Mouse (Mus musculus) gastrocnemius, postnatal 25 days (tissue): ENCODE results near the gene Csn1s2a. TPM values are rescaled to one million over a fixed set of nuclear protein-coding genes. Genes with fewer than 3 reads are reported as not detected.
"Not testable (repeated sequence)": the region's sequence is repeated elsewhere in the genome, so short reads cannot be mapped to it uniquely, and the experiment has no call there.

ENCODE experiments used
- DNase-seq: peaks from one replicate; pipeline ENCODE4 v3.0.0; 2022
- long read RNA-seq, 2 experiments: library from polyadenylated mRNA; stranded (forward); transcript quantifications; one replicate each; pipeline ENCODE4 v2.0.0; 2021
- total RNA-seq, 2 experiments: library from RNA; stranded (reverse); gene quantifications; 1 replicate in 1 of 2; 2 replicates in 1 of 2; pipeline ENCODE4 v1.2.3; 2021

Csn1s2a gene
- not detected for total RNA-seq
- long read RNA-seq, experiment 1: 0 reads
- long read RNA-seq, experiment 2: 0 reads

DNA sequence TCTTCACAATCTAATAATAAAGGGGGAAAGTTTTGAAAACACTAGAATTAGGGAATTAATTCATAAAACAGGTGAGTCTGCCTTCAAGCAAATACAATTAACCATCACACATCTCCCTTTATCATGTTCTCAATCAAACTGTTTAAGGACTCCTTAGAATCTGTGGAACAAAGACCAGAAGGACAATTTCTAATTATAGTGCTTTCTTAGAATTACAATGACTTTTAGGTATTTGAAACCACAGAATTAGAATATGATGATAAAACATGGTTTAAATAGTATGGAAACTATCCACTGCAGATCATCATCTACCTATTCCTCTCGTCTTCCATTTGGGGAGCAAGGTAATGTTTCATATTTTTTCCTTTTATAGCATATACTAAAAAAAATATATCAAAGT lies at the start of gene Csn1s2a:
Gene Csn1s2a (plus strand): TSS at position 301 of the 400 bp plus-strand sequence.
- DNase-seq: no peak

DNA sequence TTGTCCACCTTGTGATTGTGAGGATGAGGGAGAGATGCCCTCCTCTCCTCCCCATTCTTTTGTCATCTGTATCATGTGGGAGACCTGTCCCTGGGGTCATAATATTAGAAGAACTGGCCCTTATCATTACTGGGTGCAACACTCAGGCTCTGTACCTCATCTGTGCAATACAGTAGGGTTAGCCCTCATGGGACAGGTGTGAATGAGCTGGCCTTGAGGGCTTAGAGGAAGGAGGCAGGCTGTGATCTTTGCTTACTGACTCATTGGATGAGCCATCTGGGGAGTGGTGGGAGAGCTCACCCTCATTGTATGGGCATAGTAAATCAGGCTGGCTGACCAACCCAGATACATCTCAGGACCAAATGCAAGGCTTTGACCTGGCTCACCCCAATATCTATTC lies 39.5 kb upstream of the Csn1s2a start:
- no peak for DNase-seq

DNA sequence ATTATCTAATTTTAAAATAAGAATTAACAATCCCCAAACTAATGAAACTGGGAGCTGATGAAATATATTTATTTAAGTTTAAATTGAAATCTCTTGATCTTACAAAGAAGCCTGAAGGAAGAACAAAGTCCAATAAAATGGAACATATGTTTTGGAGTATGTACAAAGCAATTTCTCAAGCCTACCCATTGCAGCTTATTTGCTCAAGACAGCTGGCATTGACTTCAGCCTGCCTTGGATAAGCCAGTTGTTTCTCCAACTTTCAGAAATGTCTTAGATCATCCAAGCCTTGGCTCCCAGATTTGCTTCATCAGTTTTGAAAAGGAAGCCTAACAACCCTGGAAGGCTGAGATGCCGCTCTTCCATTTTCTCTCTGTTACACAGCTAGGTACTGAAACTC lies 20.9 kb upstream of the Csn1s2a start:
- DNase-seq: no peak

DNA sequence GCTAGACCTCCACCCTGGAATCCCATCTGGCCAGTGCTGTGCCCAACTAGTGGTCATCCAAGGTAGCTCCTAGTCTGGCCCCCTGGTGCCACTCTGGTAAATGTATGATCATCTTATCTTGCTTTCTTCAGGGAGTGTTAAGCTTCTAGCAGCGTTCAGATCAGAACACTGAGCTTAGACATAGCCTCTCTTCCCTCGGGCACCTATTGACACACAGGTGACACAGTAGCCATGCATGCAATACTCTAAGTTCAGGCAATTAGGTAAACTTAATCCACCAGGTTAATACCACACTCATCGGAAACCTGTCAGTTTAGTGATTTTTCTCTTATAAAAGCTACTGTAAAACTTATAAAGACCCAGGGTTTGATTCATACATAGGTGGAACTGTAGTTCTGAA lies 9.8 kb upstream of the Csn1s2a start:
- DNase-seq: no peak

DNA sequence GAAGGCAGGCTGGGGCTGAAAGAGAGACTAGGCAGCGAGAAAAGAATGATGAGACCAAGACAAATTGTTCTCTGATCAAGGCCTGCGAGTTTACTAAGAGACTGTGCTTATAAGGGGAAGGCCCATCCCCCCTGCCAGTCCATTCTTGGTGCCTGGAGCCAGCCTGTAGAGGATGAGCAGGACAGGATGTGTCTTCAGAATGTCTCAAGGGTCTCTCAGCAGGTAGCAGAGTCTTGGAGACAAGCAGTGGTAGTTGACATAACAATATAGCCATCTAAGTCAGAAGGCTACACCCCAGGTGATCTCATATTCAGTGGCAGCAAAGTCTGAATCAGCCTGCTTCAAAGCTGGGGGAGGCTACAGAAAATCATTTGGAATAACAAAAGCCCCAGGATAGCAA lies 2.2 kb upstream of the Csn1s2a start:
- not testable (repeated sequence) for DNase-seq

DNA sequence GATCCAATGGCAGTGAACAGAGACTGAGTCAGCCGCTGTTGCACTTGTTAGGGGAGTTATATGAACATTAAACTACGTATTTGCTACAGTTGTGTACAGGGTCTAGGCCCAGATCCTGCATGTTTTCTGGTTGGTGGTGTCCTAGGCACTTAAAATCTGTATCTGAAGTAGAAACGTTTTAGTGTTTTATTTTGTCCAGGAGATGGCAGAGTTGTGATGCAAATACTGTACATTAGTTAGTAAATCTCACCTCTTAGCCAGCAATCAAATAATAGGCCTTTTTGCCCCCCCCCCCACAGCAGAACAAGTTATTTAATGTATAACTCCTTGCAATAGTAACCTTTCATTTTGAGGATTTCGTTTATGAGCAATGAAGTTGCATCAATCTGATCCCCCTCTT lies 8.4 kb downstream of the Csn1s2a start:
- DNase-seq: no peak

DNA sequence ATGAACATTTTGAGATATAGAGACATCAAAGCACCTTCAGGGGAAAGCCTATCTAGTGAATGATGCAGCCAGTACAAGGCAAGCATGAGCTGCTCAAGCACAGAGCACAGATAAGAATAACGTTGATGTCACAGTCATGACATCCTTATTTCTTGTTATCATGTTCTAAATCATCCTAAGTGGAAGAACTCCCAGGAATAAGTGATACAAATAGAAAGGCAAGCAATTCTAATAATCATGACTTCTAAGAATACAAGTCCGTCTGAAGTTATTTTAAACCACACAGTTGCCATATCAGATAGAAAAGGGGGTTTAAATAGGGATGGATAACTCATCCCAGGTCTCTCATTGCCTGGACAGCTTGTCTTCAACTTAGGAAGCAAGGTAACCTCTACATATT lies 33.4 kb downstream of the Csn1s2a start, which contains the start of gene Csn1s2b:
Gene Csn1s2b (plus strand): TSS at position 301 of the 400 bp plus-strand sequence.
- no peak for DNase-seq

DNA sequence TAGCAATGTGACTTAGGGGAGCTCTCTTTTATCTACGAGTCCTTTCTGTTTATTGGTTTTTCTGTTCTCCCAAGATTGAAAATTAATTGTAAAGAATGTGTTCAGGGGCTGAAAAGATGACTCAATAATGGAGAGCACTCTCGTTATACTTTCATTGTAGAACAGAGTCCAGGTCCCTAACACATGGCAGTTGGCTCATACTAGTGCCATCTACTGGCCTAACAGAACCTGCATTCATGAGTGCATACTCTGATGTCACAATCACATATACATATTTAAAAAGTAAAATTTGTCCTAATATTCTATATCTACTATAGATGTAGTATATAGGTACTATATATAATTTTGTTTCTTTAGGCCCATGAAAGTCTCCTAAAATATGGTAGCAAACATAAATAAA lies 34.9 kb downstream of the Csn1s2a start:
- DNase-seq: no peak

DNA sequence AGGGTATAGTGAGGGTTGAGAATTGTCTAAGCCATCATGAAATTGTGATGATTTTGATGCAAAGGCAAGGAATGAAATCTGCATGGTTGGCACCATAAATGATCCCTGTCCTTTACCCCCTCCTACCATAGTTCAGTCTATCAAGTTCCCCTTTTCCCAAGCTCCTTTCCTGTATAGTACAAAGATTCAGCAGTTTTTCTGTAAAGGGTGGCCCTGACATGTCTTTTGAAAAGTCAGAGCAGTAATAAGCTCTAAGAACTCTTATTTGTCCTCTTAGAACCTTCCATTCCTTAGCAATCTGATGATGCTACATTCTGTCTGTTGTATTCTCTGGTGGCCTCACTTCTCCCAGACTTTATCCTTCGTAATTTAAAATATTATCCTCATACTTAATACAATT lies 51.0 kb downstream of the Csn1s2a start, which contains the start of gene Prr27:
Gene Prr27 (plus strand): TSS at position 301 of the 400 bp plus-strand sequence.
- DNase-seq: no peak

Other genes with a start within 250 kb of the Csn1s2a start
- gene Sult1b1, start 236.4 kb upstream of the Csn1s2a start, total RNA-seq: not detected
- gene Sult1d1, start 205.5 kb upstream of the Csn1s2a start, total RNA-seq: not detected
- not detected for gene Sult1e1, start 183.0 kb upstream of the Csn1s2a start, total RNA-seq
- gene Csn1s1, start 108.4 kb upstream of the Csn1s2a start, total RNA-seq: not detected
- not detected for gene Csn2, start 74.9 kb upstream of the Csn1s2a start, total RNA-seq
- not detected for gene Csn1s2b, start 33.5 kb downstream of the Csn1s2a start, total RNA-seq
- not detected for gene Prr27, start 51.1 kb downstream of the Csn1s2a start, total RNA-seq
- not detected for gene Odam, start 110.5 kb downstream of the Csn1s2a start, total RNA-seq
- not detected for gene Csn3, start 151.0 kb downstream of the Csn1s2a start, total RNA-seq
- not detected for gene 2310003L06Rik, start 194.9 kb downstream of the Csn1s2a start, total RNA-seq
- gene Gm28434, start 194.9 kb downstream of the Csn1s2a start, total RNA-seq: not detected
- not detected for gene Cabs1, start 204.9 kb downstream of the Csn1s2a start, total RNA-seq
- not detected for gene Smr3a, start 228.0 kb downstream of the Csn1s2a start, total RNA-seq